Mouse (Mus musculus) central nervous system, embryonic 14 days (tissue): ENCODE measurements around the gene Cacna1a. TPM values are rescaled to one million over a fixed set of nuclear protein-coding genes. Genes with fewer than 3 reads are reported as not detected.

Source experiments
- polyA plus RNA-seq: library from polyadenylated mRNA; depleted of rRNA; stranded (reverse); fragments of >200 nt; gene quantifications from 2 replicates; pipeline ENCODE4 v1.2.3, GENCODE M21; 2012; rRNA removed

The Cacna1a gene
- polyA plus RNA-seq = 44.1 and 52.9 TPM in 2 replicates

DNA sequence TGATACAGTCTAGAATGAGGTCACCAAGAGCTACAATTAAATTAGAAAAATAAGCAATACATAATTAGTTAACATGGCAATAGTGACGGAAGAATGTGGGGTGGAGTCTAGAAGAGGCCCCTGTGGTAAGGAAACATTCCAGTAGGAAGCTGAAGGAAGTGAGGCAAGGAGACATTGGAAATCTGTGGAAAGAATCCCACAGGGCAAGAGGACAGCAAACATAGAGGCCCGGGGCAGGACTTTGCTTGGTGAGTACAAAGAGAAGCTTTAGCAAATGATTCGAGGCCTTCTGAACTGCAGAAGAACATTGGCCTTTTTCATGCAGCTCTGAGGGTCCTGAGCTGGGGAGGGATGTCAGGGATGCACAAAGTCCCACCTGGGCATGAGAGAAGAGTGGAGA is at the start of gene Cacna1a:
Gene Cacna1a (plus strand): TSS at position 166 of the 400 bp plus-strand sequence.

DNA sequence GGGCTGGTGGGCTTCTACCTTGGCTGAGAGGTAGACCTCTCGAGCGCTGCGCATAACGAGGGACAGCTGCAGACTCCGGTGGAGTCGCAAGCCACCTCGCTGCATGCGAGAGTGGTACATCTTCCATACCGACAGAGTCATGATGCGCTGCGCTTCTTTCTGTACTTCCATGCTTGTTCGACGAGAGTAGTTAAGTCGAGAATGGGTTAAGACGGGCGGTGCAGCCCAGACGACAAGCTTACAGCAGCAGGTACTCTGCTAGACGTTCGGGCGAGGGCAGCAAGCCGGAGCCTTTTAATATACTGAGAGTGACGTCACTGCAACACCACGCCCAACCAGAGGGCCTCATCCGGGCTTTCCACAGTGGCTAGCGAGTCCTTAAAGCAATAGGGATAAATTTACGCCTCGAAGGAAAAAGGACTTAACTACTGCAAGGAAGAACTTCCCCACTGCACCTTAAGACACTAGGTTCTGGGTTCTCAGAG is 274.4 kb downstream of the Cacna1a start, which contains the start of gene Ier2:
Gene Ier2 (minus strand): TSS at position 272 of the 485 bp plus-strand sequence.

DNA sequence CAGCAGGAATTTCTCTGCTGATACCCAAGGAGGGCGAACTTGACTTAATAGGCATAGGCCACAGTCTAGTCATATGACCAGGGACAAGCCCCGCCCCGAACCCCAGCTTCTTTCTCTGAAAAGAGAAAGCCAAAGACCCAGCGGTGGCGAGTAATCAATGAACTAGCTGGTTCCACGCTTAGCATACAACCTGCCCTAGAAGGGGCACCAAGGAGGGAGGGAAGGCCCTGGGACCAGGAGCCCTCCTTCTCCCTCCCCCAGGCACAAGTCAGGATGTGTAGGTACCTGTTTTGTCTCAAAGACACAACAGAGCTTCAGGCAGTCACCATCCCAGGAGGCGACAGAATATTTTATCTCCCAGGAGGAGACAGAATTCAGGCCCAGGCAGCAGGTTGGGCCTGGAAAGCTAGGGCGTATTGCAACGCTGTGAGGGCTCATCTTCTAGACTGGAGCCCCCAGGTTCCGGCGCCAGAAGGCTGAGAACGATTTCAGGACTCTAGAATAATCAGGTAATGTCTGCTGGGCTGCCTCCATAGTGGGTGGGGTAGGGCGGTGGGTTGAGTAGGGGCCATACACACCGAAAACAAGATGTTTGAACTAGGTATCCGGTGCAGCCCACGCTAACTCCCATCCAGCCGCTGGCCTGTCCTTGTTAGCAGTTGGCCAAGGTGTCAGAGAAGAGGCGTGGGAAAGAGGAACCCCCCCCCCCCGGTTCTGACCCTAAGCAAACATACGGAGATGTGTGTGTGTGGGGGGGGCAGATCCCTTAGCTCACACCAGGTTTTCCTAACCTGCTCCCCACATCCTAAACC is 298.2 kb downstream of the Cacna1a start, which contains the start of gene Trmt1:
Gene Trmt1 (plus strand): TSS at position 117 of the 812 bp plus-strand sequence.

DNA sequence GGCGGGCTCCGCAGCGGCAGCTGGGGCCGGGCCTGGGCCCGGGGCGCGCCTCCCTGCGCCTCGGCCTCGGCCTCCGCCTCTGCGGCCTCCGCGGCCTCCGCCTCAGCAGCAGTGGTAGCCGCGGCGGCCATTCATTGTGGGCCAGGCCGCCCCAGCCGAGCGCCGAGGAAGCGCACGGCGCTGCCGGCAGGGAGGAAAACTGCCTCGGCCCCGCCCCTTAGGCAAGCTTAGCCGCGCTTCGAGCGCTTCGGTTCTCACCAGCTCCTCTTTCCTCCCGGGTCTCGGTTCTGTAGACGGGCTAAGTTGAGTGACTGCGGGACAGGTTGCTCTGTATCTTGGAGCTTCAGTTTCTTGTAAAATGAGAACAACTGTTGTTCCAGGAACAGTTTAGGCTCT is 299.5 kb downstream of the Cacna1a start, which contains the start of gene Nacc1:
Gene Nacc1 (minus strand): TSS at position 158 of the 396 bp plus-strand sequence.

Other genes with a start within 250 kb of the Cacna1a start
- gene Cc2d1a, start 240.5 kb upstream of the Cacna1a start, polyA plus RNA-seq = 40.1 and 44.7 TPM in 2 replicates
- 2.1 and 2.6 TPM in 2 replicates for gene 4930432K21Rik, start 240.4 kb upstream of the Cacna1a start, polyA plus RNA-seq
- 7.3 and 8.5 TPM in 2 replicates for gene Nanos3, start 203.2 kb upstream of the Cacna1a start, polyA plus RNA-seq
- 46.8 and 54.4 TPM in 2 replicates for gene Zswim4, start 151.4 kb upstream of the Cacna1a start, polyA plus RNA-seq
- 236 and 241 TPM in 2 replicates for gene D8Ertd738e, start 138.7 kb upstream of the Cacna1a start, polyA plus RNA-seq
- gene Mri1, start 131.1 kb upstream of the Cacna1a start, polyA plus RNA-seq = 36.9 and 41.9 TPM in 2 replicates
- 49.7 and 56.7 TPM in 2 replicates for gene Ccdc130, start 118.1 kb upstream of the Cacna1a start, polyA plus RNA-seq